Mouse (Mus musculus) olfactory bulb, adult 2 months (tissue): ENCODE results near the gene Vmac. TPM values are rescaled to one million over a fixed set of nuclear protein-coding genes. Genes with fewer than 3 reads are reported as not detected.

Experiments used
- H3K27ac ChIP-seq: fragments of 200-500 bp; 2 replicates; pipeline ENCODE4 v1.5.1; 2012; ENCODE audit warnings: low read depth, low read length; ENCODE audit not compliant: insufficient read depth
- H3K4me1 ChIP-seq: fragments of 200-500 bp; 2 replicates; pipeline ENCODE4 v1.6.1; 2012; ENCODE audit warnings: low read length; ENCODE audit not compliant: control insufficient read depth, insufficient read depth
- H3K4me3 ChIP-seq: fragments of 200-500 bp; 2 replicates; pipeline ENCODE4 v1.5.1; 2012; ENCODE audit warnings: mild to moderate bottlenecking, low read depth, low read length, moderate library complexity; ENCODE audit not compliant: insufficient read depth
- CTCF ChIP-seq: fragments of 200-500 bp; IDR thresholded peaks from 2 replicates; pipeline ENCODE4 v1.5.1; 2012; ENCODE audit warnings: low read depth, mild to moderate bottlenecking, low read length, moderate library complexity; ENCODE audit not compliant: insufficient read depth
- POLR2A ChIP-seq: fragments of 200-500 bp; IDR thresholded peaks from 2 replicates; pipeline ENCODE4 v1.6.1; 2012; ENCODE audit warnings: mild to moderate bottlenecking, low read depth, low read length, moderate library complexity; ENCODE audit not compliant: insufficient read depth
- WGBS: fragments of 180-500 bp; shearing (Covaris S2); methylation state at CpG from one replicate; pipeline ENCODE4 v1.1.7; 2018; 5-methylcytosine and 5-hydroxymethylcytosine counted together
- polyA plus RNA-seq: library from polyadenylated mRNA; stranded (reverse); fragments of >200 nt; gene quantifications from 2 replicates; pipeline ENCODE4 v1.2.4, GENCODE M21; 2012; ENCODE audit warnings: low replicate concordance; ENCODE audit not compliant: missing spikeins, insufficient read depth, insufficient read length

The Vmac gene
- polyA plus RNA-seq: not detected in 2 replicates

DNA sequence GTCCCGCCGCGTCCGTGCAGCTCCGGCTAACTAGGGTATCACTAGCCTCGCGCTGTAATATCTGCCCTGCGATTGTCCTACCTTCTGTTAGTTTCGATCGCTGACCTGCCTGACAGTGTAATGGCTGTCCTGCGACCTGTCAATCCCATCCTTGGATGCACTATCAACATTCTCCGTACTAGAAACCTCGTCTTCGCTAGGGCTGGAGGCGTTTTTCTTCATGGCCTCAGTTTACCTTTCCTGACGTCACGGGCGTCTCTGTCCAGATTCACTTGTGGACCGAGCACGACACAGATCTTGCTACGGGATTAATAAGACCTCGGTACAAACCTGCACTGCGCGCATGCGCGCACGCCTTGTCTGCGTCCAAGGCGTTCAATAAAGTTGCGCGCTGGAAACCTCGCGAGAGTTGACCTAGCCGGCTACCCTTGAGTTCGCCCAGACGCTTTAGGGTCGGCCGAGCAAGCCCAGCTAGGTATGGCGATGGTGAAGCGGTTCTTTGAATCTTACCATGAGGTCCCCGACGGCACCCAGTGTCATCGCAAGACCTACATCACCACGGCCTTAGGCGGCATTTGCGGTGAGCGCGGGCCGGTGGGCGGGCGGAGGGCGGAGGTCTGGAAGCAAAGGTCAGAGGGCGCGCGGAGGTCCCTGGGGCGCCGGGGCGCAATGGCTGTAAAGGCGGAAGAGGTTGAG lies at the start of gene Vmac, which contains the start of gene Ndufa11:
TSS of gene Vmac (minus strand) at position 660 of the 696 bp plus-strand sequence.
TSS of gene Ndufa11 (plus strand) at position 405 of the 696 bp plus-strand sequence.
- peak within 1 kb of the TSS; percentile 89 for H3K27ac ChIP-seq
- under 1% methylated on average over 59 of the region's 59 CpGs for WGBS
- peaks cover 33% of the 10 kb centered on the region for H3K4me1 ChIP-seq
- peak within 1 kb of the TSS; percentile 92 for H3K4me3 ChIP-seq
- TF ChIP-seq CTCF (no peak), POLR2A (peak; percentile 70)

GRCm38 (mm10) chr17:56766631-56767405 lies 49.0 kb upstream of the Vmac start:
- Histone ChIP-seq H3K4me1 (peaks cover 21% of the 10 kb centered on the region), H3K27ac (no peak overlapping the region), H3K4me3 (no peak overlapping the region)
- TF ChIP-seq POLR2A (no peak), CTCF (no peak)
- 92% methylated on average over 27 of the region's 27 CpGs for WGBS

- Histone ChIP-seq H3K4me3 (peak overlapping the region; percentile 96), H3K4me1 (peaks cover 26% of the 10 kb centered on the region), H3K27ac (peak overlapping the region; percentile 99)
- 47% methylated on average over 12 of the region's 12 CpGs for WGBS
- no peak for TF ChIP-seq CTCF
- no peak for TF ChIP-seq POLR2A
These were observed 47.6 kb upstream of the Vmac start for GRCm38 (mm10) chr17:56765431-56765830.

DNA sequence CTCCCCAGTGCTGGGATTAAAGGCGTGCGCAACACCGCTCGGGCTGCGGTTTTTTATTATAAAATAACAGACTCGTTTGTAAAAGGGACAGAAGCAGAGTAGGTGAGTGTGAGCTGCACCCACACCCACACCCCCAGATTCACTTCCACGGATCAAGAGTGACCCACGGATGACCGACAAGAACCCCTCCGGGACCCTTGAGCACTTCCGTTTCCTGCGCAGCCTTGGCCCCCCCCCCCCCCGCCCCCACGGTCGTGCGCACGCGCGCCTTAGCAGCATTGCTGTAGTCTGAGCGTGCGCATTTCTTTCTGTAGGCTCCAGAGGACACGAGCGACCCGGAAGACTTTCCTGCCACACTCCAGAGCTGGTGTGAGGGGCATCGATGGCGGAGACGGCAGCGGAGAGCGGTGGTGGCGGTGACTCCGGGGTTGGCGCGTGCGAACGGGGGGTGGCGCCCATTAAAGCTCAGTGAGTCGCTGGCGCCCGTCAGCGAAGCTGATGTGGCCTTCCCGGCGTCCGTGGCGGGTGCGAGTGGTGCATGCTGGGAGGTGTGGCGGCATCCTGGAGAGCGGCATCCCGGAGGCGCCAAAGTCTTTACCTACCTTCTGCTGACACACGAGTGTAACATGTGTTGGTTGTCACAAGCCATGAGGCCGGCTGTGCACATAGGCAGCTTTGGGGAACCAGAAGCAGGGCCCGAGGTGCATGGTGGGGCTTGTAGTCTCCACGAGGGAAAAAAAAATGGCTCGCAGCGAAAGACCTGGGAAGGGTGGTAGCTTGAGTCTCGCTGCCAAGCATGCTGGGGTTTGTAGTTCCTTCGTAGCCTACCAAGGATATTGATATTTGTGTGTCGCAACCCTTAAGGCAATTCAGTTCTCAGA lies 46.9 kb upstream of the Vmac start, which contains the start of gene Dus3l:
TSS of gene Dus3l (plus strand) at position 284 of the 881 bp plus-strand sequence.
- peak within 1 kb of the TSS; percentile 96 for H3K4me3 ChIP-seq
- WGBS: under 1% methylated on average over 58 of the region's 58 CpGs
- H3K27ac ChIP-seq: peak within 1 kb of the TSS; percentile 99
- peaks cover 26% of the 10 kb centered on the region for H3K4me1 ChIP-seq
- TF ChIP-seq POLR2A: peak; percentile 71; the same call in 1 of the 2 replicates
- TF ChIP-seq CTCF: no peak

GRCm38 (mm10) chr17:56763741-56764250 lies 46.0 kb upstream of the Vmac start:
- TF ChIP-seq POLR2A: no peak
- TF ChIP-seq CTCF: no peak
- 73% methylated on average over 8 of the region's 8 CpGs for WGBS

DNA sequence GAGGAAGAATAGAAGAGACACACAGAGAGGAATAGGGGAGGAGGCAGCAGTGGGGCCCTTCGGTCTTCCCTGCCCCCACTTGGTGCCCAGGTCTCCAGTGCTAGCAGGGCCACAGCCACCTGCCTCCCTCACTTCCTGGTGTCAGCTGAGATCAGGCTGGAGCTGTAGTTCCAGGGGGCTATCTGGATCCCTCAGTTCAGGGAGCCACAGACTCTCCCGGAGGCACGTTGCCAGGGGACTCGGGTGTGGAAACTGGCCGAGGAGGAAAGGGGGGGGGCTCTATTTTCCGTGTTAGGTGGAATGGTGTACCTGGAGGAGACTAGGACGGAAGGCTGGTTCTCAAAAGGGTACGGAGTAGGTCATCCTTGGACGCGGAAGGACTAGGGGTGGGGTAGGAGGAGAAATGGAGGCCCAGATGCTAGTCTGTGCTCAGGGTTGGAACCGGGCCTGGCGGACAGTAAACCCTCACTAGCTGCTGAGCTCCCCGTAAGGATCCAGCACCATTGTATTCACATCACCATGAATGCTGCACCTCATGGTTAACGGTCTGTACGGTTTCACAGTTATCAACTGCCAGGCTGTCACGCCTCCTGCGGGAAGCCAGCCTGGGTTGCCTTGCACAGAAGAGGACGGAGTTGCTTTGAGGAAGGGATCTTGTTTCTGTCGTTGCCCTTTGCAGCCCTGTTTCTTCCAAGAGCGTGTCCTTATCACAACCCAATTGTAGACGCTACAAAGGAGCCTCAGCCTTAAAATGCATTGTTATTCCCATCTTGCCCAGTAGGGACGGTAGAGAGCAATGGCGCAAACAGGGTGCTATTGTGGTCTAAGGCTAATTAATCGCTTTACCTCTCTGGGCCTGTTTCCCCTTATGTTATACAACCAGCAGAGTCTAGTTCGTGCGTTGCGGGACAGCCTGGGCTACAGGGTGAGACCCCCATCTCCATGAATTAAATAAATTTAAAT lies 45.2 kb upstream of the Vmac start:
- Histone ChIP-seq H3K4me3 (no peak overlapping the region), H3K4me1 (peaks cover 28% of the 10 kb centered on the region), H3K27ac (peak overlapping the region; percentile 29)
- WGBS: 46% methylated on average over 27 of the region's 27 CpGs
- TF ChIP-seq CTCF (peak; percentile 48), POLR2A (no peak)

More at GRCm38 (mm10) chr17:56763741-56764250, 46.0 kb upstream of the Vmac start:
- Histone ChIP-seq H3K4me1 (peaks cover 26% of the 10 kb centered on the region), H3K4me3 (peak overlapping the region; percentile 96; the same call in 1 of the 2 replicates), H3K27ac (no peak overlapping the region; the same call in 1 of the 2 replicates)

DNA sequence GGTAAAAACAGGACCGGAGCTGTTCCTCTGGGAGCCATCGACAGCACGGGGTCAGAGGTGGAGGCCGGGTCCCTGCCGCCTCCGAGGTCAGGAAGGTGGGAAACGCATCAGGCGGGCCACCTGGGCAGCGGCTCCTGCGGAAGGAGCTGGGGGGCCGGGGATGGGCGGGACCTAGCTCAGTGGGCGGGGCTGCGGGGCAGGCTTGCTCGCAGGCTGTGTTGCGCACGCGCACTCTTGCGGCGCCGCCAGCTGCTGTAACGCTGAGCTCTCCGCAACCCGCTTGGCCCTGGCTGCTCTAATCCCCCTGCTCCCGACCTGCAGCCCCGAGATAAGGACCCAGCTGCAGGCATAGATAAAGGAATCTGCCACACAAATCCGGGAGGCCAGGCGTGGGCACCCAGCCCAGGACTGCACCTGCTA lies 44.2 kb upstream of the Vmac start:
- TF ChIP-seq POLR2A (peak; percentile 92), CTCF (no peak)
- Histone ChIP-seq H3K4me1 (peaks cover 37% of the 10 kb centered on the region), H3K27ac (peak overlapping the region; percentile 47), H3K4me3 (peak overlapping the region; percentile 55)
- WGBS: 0% methylated on average over 27 of the region's 28 CpGs
